Mouse (Mus musculus): ENCODE measurements around the gene Sapcd1.
A peak's percentile ranks its signal among the peaks of the same experiment; 100 is the strongest.
"Not testable (repeated sequence)": the region's sequence is repeated elsewhere in the genome, so short reads cannot be mapped to it uniquely, and the experiment has no call there.

Gene Sapcd1

DNA sequence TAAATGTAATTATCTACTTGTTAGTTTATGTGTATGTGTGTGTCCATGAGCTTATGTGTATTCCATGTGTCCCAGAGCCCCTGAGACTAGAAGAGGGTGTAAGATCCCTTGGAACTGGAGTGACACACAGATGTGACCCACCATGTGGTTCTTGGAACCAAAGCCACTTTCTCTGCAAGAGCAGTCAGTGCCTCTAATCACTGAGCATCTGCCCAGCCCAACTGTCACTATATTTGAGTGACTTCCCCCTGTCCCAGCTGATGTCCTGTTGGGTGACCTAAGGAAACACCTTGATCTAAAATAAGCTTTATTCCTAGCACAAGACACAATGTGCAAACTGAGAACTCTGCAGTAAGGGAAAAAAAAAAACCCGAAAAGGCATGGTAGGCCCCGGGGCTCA is 499 bp upstream of the Sapcd1 start:
- no peak for DNase-seq

DNA sequence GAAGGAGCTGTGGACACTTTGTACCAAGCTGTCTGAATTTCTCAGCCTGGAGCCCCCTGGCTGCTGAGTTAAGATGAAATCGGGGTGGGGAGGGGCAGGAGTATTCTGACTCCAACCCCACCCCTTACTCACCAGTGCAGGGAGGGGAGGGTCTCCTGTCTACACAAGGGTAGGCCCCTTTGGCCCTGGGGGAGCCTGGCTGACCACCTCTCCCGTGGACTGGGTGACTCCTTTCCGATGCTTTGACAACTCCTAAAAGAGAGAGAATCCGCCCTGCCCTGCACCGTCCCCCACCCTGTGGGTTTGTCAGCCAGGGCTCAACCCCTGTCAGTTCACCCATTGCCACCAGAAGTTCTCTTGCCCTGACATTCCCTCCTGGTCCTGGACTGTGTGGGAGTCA is 1.6 kb downstream of the Sapcd1 start:
- no peak for DNase-seq

DNA sequence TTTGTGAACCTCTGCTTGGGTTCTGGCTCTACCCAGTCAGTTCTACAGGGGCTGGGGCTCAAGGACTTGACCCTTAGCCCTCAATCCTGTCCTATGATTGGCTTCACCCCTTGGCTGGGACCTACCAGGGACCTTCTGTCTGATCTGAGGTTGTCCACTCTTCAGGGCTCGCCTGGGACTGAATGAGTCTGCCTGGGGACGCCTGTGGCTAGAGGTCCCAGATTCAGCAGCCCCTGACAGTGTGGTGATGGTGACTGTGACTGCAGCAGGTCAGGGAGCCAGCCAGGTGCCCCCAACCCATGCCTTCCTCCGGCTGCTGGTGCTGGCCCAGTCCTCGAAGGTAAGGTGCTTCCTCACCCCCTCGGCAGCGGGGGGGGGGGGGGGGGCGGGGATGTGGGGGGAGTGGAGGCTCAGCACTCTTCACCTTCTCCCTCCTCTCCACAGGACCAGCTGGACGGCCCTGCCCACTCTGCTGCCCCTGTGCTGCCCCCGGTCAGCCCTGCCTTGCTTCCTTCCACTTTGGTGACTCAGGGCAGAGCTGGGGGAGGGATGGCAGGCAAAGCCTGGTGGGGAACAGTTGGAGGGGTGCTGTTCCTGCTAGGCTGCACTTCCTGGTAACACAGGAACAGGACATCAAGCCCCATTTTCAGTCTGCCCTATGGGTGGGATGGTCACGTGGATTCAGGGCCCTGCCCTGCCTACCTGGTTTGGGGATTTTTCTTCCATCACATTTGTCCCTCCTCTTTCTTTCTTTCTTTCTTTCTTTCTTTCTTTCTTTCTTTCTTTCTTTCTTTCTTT is 2.9 kb downstream of the Sapcd1 start:
- DNase-seq = peak in 1 of 2 experiments; percentile 40

DNA sequence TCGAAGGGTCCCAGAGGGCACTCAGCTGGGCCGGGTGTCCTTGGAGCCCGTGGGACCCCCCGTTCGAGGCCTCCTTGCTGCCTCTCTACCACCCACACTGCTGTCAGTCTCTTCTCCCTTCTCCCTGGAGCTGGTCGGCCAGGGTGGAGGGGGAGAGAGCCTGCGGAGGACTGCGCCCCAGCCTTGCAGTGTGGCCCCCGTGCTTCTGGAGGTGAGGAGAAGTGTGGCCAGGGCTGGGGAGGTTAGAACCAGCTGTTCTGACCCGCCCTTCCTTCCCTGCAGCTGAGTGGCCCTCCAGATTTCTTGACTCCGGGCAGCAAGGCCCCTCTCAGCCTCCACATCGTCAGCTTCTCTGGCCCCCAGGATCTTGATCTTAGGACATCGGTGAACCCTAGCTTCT is 3.6 kb downstream of the Sapcd1 start:
- DNase-seq = no peak

DNA sequence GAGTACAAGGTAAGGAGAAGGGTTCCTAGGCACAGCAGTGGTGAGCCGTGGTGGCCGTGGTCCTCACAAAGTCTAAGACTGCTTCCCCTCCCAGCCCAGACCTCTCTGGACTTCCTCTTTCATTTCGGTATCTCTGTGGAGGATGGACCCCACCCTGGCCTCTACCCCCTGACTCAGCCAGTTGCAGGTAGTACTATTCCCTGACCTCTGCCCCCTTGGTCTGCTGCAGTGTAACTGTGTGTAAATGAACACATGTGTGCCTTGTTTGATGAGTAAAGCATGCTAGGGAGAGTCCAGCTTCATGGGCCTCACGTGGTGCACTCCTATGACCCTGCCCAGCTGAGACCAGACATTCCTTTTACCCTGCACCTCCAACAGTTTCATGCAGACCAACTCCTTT is 4.1 kb downstream of the Sapcd1 start:
- DNase-seq = no peak

DNA sequence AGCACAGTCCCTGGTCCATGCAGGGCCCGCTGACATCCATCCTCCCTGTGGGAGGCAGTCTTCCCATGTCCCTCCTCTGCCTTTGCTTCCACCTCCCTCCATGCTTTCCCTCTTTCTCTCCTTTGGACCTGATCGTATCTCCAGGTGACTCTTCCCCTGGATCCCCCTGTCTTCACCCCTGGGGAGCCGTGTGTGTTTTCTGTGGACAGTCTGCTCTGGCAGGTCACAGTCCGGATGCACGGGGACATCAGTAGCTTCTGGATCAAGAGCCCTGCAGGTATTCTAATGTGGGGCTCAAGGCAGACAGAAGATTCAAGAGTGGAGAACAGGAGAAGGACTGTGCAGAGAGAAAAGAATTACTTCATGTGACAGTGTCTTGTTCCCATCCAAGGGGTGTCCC is 4.6 kb downstream of the Sapcd1 start:
- DNase-seq = no peak

DNA sequence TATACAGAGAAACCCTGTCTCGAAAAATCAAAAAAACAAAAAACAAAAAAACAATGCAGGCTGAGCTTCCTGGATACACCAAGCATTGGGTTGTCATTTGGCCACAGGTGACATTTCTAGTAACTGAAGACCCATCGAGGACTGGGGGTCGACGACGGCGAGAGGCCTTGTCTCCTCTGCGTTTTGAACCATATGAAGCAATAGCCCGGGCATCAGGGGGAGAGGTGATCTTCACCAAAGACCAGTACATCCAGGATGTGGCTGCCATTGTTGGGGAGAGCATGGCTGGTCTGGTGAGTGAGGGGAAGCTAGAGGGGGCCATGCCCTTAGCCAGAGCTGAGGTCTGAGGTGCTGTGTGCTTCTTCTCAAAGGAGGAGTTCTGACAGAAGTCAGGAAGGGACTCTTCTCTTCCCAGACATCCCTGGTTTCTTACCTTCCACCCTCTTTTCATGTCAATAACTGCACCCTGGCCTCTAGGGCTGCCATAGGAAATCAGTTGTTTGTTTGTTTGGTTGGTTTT is 5.2 kb downstream of the Sapcd1 start:
- DNase-seq = no peak

DNA sequence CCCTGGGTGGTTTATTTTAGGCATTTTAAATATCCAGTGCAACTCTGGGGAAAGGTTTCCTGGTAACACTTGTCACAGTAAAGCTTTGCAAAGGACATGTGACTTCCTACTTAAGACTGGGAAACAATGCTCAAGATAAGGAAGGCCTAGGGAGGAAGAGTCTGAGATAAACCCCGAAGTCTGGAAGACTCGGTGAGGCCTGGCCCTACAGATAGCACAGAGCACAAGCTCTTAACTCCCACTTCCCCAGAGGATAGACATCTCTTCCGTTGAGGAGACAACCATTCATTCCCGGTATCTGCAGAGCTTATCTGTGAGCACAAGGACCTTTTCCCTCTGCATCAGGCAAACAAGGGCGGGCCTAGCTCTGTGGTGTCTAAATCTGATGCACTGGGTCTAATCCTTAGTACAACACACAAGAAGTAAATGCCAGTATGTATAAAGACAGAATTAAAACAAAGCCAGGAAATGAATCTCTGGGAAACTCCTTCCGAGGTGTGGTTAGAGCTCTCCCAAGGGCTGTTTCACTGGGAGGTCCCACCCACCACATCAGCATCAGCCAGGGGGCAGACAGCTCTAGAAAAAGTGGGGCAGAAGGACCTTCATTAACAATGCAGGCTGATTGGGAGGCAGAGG is 5.9 kb downstream of the Sapcd1 start:
- DNase-seq = peak; percentile 53 to 69

DNA sequence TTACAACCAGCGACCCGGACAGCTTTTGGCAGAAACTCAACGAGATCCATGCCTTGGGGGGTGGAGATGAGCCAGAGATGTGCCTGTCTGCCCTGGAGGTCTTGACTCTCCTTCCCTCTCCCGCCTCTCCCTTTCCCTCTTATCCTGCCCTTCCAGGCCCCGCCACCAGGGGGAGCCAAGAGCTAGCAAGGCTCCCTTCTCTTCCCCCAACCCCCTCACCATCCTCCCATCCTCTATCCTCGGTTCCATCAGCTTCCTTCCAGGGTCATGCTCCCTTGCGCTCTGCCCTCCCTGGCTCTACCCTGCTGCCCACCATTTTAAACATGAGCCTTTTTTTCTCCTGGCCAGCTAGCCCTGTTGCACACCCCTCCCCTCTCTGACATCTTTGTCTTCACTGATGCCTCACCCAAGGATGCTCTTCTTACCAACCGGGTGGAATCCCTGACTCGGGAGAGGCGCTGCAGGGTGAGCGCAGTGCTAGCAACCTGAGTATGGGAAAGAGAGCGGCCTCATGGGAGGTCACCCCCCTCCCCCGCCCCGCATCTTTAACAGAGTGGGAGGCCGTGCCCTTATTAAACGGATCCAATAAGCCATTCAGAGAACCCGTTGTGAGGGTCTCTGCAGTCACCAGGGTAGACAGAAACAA is 6.5 kb downstream of the Sapcd1 start:
- peak; percentile 85 to 88 for DNase-seq

DNA sequence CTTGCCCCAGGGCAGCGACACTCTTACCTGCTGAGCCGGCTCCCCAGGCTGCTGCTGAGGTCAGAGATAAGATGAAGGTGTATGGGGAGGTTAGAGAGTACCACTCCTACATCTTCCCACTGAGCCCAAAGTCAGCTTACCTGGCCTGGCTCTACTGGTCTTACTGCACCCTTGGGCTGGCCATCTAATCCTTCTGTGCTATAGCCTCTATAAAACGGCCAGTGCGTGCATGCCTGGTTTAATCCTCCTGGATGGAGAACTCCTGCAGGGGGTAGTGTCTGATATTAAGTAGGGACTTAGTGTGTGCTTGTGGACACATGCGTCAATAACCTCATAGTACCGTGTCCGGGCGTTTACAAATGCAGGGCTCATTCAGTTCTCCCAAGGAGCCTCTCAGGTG is 7.3 kb downstream of the Sapcd1 start:
- no peak for DNase-seq

DNA sequence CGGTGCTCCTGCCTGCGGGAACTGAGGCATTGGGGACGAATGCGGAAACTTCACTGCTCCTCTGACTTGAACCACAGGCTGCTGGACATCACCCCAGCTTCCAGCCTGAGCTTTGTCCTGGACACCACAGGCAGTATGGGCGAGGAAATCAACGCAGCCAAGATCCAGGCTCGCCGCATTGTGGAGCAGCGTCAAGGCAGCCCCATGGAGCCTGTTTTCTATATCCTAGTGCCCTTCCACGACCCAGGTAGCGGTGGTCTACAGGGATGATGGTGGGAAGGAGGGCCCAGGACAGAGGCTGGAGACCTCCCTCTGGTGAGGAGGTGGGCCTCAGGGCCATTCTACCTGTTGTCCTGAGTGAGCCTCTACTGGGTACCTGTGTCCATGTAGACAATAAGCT is 7.9 kb downstream of the Sapcd1 start:
- DNase-seq = no peak

DNA sequence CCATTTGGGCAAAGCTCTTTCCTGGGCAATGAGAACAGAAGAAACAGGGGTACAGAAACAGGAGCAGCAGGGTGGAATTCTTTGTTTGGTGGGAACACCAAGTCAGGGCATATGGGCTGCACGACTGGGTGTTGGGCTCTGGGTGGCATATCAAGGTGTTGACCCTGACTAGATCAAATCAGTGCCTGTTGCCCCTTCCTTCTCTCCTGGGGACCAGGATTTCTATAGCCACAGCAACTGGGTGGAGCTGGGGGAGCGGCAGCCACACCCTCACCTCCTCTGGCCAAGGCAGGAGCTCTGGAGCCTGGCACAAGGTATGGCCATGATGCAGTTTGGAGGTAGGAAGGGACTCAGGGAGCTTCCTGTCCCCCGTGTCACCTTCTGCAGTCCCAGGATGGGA is 9.6 kb downstream of the Sapcd1 start:
- DNase-seq = no peak

DNA sequence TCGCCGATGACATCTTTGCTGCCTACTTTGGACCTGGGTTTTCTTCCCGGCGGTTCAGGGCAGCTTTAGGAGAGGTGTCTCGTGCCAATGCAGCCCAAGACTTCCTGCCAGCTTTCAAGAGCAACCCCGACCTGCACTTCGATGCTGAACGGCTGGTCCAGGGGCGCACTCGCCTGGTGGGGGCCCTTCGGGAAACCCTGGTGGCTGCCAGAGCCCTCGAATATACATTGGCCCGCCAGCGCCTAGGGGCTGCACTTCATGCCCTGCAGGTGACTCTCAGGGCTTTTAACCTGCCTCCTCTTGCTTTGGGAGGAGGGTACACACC is 10.1 kb downstream of the Sapcd1 start:
- DNase-seq = no peak

DNA sequence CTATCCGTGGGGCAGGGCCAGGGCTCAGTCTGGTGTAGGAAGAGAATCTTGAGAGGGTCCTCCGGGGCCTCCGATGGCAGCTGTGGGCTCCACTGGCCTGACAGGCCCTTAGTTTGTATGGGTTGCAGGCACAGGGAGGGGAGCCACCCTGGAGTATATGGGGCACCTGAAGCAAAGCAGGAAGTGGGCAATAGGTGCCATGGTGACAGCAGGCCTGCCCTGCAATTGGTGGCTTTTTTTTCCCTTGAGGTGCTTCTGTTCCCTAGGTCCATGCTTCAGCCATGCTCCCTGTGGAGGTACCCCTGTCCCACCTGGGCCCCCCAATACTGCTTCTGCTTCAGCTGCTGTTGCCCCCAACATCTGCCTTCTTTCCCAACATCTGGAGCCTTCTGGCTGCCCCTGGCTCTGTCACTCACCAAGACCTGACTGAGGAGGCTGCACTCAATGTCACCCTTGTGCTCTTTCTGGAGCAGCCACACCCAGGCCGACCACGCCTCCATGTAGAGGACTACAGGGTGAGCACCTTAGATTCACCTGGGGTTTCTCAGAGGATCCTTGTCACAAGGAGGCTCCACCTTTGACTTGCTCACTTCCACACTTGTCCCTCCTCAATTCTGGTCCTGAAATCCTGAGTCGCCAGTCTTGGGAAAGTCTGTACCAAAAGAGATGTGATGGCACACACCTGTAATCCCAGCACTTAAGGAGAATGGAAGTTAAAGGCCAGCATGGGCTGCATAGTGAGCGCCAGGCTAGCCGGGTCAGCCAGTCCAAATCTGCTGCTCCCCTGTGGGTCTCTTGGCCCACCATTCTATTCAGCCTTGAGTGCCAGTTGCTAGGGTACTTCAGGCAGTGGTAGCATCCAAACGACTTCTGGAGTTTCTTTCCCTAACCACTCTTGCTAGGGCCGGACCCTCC is 10.8 kb downstream of the Sapcd1 start:
- no peak for DNase-seq

DNA sequence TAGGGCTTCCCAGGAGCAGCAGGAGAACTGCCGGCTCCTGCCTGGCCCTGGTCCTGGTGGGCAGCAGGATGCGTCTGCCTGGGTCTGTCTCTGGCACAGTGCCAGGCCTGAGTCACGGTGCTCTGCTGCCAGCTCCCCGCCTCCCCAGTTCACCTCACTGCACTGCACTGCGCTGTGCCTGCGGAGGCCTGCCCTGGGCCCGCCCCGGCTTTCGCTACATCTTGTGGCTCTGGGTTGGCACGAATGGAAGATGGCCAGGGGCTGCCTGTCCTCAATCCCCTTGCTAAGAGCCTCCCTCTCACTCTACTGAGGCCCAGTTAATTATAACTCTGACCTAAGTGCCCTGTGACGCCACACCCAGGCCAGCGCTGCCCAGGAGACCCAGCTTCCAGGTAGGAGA is 11.4 kb downstream of the Sapcd1 start, which contains the start of gene Vwa7:
Vwa7 (plus strand) TSS at position 204 of the 400 bp plus-strand sequence.
- DNase-seq = peak in 1 of 2 experiments; percentile 33

DNA sequence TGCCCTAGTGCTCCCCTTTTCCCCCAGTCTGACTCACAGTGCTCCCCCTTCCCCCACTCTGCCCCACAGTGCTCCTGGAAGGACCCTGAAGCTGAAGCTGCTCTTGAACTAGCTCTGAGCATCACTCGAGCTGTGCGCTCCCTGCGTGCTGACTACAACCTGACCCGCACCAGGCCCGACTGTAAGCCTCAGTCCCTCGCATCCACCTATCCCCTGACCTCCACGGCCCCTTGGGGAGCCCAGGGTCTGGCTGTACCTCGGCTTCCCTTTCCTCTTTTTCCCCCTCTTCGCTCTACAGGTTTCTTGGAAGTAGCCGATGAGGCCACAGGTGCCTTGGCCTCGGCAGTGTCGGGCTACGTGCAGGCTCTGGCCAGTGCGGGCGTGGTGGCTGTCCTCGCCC is 12.5 kb downstream of the Sapcd1 start:
- no peak for DNase-seq

DNA sequence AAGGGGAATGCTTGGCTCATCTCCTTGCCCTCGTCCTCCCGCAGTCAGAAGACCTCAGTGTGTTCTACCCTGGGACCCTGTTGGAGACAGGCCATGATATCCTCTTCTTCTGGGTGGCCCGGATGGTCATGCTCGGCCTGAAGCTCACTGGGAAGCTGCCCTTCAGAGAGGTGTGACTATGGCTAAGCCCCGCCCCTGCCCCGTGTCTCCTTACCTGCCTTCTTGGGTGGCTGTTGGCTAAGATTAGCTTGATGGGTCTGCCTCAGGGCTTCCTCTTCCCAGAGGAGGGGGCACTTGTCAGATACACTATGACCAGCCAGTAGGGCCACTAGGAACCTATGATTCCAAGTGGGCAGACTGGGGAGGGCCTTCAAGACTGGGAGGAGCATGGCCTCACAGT is 14.6 kb downstream of the Sapcd1 start:
- DNase-seq = no peak

DNA sequence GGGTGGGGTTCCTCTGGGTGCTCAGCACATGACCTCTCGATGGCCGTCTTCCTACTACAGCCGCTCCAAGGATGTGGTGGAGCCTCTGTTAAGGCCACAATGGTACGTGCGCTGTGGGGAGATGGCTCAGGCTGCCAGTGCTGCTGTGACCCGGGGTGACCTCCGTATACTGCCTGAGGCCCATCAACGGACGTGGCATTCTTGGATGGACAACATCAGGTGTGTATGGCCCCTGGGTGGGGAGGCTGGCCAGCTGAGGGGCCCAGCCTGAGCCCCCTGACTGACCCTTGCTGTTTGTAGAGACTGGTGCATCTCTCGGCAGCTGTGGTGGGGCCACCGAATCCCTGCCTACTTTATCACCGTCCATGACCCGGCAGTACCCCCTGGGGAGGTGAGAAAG is 15.4 kb downstream of the Sapcd1 start:
- no peak for DNase-seq

DNA sequence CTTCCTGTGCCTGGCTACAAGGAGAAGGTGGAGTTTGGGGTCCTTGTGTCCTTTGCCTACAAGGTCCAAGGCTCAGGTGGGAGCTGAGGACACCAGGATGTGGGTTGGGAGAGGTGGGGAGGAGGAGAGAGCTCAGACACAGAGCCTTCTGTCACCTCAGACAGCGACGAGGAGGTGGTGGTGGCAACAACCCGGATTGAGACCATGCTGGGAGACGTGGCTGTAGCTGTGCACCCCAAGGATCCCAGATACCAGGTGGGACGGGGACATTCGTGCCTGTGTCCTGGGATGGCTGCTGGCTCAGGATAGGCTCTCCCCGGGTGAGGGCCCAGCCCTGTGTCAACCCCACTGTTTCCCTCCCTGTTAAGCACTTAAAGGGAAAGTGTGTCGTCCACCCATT is 16.4 kb downstream of the Sapcd1 start:
- DNase-seq = no peak

DNA sequence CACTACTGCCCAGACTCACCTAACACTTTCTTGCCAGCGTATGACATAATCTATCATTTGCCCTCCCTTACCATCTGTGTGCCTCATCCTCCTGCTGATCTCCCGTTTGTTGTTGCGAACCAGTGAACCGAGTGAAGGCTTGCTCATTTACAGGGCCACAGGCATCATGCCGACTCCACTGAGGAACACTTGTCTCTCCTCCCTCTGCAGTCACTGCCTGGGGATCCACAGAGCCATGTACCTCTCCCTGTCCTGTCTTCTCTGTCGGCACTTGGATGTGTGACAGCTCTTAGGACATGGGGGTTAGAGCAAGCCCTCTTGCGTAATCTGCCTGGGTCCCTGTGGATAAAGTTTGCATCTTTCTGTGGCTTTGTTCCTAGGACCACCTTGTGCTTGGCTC is 18.2 kb downstream of the Sapcd1 start:
- DNase-seq = no peak

DNA sequence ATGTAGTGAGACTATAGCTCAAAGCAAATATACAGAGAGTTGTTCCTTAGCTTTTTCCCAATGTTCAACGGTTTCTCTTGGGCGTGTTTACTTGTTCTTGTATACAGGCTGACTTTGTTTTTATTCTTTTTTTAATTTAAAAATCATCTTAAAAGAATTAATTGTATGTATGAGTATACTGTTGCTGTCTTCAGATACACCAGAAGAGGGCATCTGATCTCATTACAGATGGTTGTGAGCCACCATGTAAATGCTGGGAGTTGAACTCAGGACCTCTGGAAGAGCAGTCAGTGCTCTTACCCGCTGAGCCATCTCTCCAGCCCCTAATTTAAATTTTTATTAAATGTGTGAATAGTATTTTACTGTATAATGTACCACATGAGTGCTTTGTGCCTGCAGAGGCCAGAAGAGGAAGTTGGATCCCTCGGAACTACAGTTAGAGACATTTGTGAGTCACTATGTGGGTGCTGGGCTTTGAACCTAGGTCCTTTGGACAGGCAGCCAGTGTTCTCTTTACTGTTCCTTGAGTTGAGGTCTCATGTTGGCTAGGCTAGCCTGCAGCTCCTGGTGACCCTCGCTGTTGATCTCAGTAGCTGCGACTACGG is 20.3 kb downstream of the Sapcd1 start:
- no peak for DNase-seq

DNA sequence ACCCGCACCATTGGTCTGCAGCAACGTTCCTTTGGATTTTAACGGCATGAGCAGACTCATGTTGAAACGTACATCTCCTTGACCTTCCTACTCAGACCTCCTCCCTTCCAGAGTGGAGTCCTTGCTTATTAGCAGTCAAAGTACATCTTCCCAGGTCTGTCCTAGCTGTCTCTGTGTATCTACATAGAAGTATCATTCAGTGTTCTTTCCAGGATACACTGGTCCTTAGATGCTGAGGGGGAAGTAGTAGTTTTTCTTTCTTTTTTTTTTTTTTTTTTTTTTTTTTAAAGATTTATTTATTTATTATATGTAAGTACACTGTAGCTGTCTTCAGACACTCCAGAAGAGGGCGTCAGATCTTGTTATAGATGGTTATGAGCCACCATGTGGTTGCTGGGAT is 21.9 kb downstream of the Sapcd1 start:
- not testable (repeated sequence) for DNase-seq

DNA sequence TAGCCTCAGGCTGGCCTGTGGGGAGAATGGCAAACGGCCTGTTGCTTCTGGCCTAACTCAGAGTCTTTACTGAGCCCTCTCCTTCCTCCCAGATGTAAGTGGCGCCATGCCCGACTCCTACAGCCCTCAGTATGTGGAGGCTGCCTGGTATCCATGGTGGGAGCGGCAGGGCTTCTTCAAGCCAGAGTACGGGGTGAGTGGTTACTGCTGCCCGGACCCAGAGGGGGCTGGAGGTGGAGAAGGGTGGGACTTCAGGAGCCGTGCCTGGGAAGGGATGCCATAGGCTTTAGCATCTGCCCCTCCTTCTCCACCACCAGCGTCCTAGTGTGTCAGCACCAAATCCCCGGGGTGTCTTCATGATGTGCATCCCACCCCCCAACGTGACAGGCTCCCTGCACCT is 22.7 kb downstream of the Sapcd1 start:
- no peak for DNase-seq
